Mouse (Mus musculus): ENCODE results near the gene Ect2.

The Ect2 gene

DNA sequence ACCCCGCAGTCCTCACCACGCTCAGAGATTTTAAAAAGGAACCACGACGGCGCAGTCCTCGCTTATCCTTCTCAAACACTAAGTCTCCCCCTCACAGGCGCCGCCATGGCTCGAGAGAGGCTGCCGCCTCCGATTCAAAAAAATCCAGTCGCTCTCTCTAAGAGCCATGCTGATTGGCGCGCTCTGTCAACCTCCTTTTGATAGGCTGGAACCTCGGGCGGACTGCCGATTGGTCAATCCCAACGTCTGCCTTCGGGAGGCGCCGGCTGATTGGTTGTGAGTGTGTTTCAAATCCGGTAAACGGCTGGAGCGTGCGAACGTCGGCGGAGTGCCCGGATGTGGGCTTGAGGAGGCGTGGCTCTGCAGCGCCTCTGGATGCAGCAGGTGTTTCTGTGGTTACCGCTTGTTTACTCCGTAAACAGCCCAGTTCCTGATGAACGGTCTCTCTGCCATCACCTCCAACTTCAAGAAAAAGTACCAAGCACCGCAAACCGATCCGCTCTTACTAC is at the start of gene Ect2:
Ect2 (minus strand) TSS at position 178 of the 509 bp plus-strand sequence.
- DNase-seq, result peak; percentile 98

DNA sequence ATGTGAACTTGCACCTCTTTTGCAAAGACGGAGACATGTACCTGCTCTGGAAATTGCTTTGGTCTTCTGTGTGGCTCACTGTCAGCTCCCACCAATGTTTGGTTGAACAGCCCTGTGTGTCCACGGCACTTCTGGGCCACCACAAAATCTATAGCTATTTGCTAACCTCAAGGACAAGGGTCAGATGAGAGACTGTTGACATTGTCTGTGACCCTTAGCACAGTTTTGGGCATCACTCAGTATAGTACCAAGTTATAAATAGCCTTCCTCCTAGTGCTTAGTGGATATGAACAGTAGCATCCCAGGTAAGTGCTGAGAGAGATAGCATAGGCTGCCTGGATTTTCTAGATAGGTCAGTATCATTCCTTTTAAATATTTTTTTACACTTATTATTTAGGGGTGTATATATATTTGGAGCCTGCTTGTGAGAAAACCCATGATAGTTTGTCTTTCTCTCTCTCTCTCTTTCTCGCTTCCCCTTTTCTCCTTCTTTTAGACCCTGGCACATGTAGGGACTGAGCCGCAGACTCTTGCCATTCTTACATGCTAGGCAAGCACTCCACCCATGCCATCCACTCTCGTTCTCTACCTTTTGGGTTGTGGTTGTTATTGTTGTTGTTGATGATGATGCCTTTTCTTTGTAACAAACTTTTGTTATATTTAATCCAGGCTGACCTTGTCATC is 48.2 kb upstream of the Ect2 start:
- no peak for DNase-seq

DNA sequence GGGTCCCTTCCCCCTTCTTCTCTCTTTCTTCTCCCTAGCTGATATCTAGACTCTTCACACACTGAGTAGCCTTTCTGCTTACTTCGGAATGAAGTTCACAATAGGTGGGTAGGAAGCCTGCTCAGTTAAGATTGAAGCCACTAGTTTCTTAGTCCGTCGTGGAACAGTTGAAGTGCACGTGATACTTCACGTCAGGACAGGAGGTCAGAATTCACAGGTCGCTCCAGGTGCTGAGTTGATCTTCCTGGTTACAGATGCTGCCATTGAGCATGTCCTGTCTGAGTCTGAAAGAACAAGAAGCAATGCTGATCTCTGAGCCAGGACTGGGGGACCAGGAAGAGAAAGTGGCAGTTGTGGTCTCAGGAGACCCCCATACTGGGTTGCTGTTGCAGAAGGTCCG is 45.4 kb upstream of the Ect2 start:
- DNase-seq, result no peak

DNA sequence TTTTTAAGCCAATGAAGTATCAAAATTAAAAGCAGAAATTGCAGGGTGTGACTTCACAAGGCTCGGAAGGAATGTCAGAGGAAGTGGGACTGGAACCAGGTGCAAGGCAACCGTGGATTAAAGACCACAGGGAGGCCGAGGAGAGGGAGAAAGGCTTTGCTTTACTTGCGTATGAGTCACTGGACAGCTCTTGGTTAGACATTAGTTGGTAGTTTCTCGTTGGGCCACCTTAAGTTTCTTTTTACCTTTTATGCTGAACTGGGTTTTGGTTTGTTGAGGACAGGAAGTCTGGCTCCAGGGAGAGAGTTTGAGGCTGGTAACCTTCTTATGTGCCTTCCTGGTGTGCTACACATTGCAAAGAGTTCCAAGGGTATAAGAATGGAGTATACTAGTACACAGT is 44.1 kb upstream of the Ect2 start:
- DNase-seq, result no peak

DNA sequence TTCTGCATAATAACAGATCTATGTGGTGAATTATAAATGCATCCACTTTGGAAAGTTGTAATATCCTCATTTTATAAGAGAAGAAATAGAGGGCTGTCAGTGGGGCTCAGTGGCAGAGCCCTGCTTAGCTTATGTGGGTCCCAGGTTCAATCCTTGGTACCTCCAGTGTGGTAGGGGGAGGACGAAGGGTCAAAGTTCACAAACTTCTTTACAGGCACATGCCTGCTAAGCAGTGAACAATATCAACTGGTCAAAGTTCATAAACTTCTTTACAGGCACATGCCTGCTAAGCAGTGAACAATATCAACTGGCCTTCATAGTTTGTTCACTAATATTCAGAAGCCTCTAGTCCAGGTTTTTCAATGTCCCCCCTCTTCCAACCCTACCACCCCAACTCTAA is 42.9 kb upstream of the Ect2 start:
- DNase-seq, result no peak

DNA sequence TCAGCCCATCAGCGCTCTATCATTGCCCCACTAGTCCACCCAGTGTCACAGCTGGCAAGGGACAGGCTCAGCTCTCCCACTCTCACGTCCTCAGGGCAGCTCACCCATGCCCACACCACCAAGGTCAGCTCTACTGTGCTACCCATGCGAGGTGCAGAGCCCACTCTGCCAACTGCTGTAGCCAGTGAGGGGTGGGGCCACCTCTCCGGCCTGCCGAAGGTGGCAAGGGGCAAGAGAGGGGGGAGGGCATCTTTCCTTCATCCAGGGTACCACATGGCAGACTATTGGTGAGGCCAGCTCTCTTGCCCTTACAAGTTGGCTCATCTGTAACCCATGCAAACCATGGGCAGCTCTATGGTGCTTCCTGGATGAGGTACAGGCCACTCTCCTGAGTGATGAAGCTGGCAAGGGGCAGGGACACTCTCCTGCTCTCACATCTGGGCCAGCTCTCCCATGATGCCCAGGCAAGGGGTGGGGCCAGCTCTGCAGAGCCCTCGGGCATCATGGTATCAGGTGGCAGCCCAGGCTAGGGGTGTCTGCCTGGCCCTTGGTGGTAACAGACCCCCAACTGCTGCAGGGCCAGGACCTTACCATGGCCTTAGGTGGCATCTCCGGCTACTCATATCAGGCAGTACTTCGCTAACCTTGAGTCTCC is 42.0 kb upstream of the Ect2 start:
- no peak for DNase-seq

DNA sequence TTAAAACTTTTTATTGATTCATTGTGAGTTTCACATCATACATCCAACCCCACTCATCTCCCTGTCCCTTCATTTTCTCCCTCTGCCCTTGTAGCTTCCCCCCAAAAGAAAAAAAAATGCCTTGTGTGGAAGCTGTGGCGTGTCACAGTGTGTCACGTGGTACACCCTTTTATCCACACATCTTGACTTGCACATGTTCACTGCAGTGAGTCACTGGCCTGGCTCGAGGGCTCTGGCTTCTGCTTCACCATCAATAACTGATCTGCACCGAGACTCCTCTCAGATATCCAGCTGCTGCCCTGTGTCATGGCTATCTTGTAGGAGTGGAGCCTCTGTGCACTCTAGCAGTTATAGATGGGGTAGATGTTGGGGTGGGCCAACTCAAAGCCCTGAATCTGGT is 41.5 kb upstream of the Ect2 start:
- no peak for DNase-seq

DNA sequence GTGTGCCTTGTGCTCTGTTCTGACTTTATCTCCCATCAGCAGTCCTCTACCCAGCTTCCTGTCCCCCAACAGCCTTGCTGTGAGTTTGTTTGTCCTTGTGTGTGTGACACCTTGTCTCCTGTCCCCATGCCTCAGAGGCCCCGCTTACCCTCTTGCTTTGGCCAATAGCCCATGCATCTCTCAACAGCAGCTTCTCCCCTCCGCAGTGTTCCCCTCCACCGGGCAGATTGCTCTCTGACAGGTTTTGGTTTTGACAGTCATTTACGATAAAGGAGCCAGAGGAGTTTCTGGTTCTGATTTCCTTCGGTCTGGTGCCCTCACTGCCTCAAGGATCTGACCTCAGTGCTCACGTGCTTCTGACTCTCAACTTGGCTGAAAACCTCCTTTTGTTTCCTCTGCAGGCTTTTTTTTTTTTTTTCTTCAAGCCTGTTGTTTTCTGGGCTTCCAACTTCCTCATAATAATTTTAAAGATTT is 40.2 kb upstream of the Ect2 start:
- DNase-seq, result no peak

DNA sequence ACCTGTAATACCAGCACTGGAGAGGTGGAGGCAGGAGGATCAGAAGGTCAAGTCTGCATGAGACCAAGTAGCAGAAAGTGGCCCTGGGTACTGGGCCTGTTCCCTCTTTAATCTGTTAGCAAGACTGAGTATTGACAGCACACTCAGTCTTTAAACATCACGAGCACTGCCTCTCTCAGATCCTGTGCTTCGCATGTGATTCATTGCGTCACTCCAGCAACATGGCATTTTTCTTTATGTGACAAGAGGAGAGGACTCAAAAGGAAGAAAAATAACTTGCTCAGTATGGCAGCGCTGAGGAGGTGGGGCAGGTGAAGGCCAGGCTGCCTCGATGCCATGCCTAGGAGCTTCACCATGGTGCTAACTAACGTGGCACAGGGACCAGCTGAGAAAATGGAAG is 38.2 kb upstream of the Ect2 start:
- no peak for DNase-seq

DNA sequence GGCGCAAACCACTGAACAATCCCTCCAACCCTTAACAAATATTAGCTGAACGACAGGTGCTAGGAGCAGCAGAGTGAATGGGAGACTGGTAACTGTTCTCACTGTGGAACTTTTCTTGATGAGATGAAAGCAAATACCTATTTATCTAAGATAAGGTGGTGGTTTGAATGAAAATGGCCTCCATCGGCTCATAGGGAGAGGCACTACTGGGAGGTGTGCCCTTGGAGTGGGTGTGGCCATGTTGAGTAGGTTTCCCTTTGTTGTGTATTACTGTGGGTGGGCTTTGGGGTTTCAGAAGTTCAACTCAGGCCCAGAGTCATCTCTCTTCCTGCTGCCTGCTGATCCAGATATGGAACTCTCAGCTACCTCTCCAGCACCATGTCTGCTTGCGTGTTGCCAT is 37.2 kb upstream of the Ect2 start:
- DNase-seq, result no peak

DNA sequence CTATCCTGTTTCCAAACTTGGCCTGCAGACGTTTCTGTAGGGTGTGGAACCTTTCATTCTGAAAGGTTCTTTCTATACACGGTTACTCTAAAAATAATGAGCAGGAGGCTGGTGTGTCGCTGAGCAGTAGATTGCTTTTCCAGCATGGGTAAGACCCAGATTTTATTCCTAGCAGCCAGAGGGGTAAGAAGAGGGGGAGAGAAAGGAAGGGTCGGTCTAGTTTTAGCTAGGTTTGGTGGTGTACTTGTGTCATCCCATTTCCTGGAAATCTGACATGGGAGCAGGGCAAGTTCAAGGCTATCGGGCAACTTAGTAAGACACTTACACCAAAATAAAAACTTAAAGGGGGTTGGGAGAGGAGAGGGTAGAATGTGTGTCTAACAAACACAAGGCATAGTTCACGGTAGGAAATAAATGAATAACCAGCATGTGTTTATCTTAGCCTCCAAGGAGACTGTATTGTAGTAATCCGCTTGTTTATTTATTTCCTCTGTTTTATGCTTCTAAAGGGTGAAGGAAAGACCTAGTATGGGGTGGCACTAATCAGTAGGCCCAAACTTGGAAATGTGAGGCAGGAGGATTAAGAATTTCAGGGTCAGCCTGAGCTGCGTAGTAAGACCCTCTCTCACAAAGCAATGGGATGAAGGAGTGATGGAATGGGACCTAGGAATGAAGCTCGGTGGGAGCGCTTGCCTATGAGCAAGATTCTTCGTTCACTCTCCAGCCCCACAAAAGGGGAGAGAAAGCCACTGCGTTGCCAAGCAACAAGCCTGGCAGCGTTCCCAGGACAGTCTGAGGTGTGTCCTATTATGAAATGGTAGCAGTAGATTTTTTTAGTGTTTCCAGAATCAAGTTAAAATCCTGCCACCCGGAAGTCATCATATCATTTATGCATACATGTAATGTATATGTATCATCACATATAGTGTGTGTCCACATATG is 35.9 kb upstream of the Ect2 start:
- no peak for DNase-seq

DNA sequence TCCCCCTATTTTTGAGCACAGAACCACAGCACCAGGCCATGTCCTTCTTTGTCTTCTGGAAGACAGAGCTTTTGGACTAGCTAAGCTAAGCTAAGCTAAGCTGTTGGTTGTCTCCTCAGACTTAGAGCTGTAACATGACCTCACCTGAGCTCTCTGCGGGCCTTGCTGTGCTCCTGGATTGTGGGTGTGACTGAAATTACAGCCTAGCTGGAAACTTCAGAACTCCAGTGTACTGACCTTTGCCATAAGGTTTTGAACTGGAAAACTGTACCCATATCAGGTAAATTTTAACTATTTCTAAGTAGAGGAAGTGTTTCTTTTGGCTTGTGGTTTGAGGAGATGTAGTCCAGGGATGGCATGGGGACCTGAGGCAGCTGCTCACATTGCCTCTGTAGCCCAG is 34.7 kb upstream of the Ect2 start:
- DNase-seq, result no peak

DNA sequence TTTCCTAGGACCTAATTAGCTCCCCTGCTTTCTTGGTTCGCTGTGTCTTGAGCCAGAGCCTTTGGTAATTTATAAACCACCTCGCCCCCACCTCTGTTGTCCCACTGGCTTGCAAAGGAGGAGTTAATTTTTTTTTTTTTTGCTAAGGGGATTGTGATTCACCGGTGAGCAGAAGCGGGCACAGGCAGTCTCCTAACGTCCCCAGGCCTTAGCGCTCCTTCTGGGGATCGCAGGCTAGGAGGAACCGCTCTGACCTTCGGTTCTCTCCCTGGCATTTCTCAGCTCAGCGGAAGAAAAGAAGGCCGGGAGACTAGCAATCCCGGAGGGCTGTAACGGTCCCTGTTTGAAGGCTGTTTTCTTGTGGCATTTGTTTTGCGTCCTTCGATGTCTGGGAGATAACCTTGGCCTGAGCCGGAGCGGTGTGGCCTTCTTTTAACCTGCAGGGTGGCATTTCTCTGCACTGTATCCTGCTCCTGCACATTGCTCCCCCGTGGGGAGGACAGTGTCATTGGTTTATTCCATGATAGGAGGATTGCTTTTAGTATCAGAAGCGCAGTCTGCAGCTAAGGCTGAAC is 30.0 kb upstream of the Ect2 start:
- peak; percentile 29 for DNase-seq

DNA sequence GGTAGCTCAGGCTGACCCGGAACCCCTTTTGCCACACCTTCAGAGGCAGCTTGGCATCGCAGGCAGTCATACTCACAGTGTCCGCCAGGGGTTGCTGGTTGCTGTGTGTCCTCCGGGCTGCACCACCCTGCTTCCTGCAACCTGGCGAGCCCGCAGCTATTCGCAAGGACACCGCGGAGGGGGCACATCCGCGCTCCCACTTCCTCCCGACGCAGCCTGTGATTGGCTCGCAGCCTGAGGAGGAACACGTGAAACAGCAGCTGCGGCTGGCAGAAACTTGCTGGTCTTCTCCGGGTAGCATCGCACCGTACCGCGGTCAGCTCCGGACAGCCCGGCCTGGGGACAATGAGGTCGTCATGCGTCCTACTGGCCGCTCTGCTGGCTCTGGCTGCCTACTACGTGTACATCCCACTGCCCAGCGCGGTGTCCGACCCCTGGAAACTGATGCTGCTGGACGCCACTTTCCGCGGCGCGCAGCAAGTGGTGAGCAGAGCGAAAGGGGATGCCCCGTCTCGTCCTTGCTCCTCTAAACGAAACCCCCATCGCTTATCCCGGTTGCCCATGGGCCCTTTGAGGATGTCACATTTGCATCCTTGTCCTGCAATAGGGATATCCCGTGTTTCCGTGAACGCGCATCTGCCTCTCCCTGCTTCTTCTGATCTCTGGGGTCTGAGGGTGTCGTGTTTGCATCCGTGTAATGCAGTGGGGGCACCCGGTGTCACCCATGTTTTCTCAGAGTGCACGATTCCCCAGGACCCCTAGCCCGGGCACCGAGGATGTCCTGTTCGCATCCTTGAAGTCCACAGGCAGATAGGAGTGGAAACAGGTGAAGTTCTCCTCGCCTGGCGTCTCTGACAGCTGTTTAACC is 29.3 kb upstream of the Ect2 start, which contains the start of gene Nceh1:
Nceh1 (plus strand) TSS at position 233 of the 868 bp plus-strand sequence.
- DNase-seq, result peak; percentile 97

DNA sequence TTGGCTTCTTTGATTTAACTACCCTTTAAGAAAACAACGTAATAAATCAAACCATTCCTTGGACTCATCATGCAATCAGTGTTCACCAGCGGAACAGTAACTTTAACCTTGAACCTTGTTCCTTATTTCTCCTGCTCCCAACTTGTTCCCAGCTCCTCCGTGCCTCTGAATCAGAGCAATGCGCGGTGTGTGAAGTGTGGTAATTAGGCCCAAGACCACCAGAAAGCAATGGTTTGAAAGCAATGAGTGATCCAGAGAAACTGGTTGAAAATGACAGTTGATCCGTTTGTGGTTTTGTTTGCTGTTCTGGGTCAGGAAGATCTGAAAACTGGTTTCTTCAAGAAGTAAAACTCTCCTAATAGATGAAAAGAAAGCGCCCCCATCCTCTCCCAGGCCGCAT is 26.0 kb upstream of the Ect2 start:
- no peak for DNase-seq

DNA sequence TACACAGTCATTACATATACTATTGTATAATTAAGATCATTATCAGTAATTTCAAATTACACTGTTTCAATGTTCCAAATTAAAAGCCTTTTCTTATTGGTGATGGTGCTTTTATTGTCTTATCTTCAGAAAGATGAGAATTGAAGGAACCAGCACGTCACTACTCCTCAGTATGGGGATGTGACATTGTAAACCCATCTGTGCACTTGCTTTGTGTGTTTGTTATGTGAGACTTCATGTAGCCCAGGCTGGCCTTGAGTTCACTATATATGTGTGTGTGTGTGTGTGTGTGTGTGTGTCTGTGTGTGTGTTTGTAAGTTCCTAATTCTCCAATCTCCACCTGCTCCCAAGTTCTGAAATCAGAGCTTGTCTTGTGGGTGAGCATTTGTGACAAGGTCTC is 16.6 kb upstream of the Ect2 start:
- DNase-seq, result no peak

DNA sequence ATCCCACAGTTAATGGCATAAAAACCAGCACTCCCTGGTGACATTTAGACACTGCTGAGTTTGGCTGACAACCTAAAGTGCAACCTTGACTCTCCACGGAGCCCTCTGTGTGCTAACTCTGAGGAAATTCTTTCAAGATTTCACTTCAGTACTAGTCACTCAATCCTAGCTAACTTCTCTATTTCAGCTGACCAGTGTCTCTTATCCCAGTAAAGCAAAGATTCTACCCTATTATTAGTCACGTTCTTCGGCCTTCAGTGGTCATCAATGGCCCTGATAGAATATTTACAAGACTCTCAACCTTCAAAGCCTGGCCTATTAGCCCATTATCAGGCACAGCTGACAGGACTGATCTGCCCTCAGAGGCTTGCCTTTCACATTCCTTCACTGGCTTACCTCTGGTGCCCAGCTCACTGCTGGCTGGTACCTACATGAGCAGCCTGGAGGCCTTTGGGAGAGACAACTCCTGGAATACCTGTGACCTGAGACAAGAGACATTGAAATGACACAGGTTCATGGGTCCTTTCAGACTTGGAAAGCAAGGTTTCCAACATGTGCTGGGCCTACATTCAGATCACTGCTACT is 11.9 kb upstream of the Ect2 start:
- DNase-seq, result no peak

DNA sequence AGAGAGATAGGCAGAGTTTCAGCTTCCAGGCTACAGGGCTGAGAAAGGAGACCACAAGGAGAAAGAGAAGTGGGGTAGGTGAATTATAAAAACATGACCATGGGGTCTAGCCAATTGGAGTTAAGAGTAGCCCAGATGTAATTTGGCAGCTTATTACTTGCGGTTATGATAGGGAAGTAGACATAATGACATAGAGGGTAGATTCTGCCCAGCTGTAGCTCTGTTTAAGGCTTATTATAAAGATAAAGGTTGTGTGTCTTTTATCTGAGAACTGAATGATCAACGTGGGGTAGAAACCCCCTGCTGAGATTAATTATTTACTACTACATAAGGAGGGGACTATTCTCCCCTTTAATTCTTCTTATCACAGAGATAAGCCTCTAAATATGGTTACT is 8.7 kb upstream of the Ect2 start:
- DNase-seq, result no peak

DNA sequence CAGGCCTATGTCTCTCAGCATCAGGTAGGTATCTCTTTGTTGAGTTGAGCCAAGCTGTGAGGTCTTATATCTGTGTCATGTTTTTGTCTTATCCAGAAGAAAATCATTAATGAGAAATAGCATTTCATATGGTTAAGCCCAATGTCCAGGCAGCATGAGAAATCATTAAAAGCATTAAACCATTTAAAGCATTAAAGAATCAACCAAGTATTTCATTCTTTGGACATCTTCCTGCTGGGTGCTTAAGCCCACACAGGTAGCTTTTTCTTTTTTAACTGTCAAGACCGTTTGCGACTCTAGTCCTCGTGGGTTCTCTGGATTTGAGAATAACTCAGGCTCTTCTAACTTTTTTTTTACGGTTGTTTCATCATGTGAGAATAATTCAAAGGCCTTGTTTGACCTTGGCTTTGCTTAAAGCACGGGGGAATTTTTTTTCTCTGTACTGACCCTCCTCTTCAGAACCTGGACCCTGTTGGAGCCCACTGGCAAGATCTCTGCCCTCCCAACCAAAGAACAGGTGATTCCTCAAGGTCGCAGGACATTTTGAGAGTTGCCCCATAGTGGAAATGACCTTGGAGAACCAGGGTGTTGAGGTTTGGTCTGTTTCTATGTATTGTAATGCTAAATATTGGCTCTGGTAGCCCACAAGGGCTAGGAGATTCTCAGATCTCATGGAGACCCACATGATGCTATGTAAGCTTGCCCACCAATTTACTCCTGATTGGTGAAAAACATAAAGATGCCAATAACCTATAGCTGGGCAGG is 8.1 kb upstream of the Ect2 start:
- no peak for DNase-seq

DNA sequence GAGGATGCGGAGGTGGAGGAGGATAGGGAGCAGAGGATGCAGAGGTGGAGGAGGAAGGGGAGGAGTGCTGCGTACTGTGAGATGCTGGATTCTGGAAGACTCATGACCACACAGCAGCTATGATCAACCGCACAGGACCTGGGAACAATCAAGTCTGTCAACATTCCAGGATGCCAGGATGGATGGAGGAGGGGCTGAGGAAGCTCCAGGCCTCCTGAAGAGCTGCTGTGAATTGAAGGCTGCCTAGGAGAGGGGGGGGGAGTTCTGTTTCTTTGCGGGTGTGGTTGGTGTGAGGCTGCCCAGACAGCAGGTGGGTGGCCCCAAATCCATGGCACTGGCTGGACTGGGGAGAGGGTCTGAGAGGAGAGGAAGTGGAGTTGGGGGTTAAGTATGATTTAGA is 5.2 kb upstream of the Ect2 start:
- DNase-seq, result no peak

DNA sequence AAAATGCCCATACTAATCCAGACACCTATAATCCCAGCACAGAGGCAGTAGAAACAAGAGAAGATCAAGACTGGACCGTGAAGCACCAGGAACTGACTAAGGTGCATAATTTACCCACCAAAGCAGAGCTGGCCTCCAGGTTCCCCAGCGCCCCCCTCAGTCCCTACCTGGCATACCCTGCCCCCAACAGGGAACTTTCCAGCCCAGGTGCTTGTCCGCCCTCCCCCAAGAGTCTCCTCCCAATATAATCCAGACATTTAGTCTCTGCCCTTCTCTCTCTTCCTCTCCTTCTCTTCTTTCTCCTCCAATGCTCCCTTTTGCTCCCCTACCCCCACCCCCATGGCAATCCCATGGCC is 2.9 kb upstream of the Ect2 start:
- DNase-seq, result peak; percentile 13

Data from thymus, postnatal 4 days (tissue).